Mouse (Mus musculus) cerebellum, adult 9-11 months (tissue): ENCODE data around the gene Crtc3.

Experiments used
- DNase-seq: peaks from one replicate; pipeline ENCODE4 v3.0.0; 2022

The Crtc3 gene

DNA sequence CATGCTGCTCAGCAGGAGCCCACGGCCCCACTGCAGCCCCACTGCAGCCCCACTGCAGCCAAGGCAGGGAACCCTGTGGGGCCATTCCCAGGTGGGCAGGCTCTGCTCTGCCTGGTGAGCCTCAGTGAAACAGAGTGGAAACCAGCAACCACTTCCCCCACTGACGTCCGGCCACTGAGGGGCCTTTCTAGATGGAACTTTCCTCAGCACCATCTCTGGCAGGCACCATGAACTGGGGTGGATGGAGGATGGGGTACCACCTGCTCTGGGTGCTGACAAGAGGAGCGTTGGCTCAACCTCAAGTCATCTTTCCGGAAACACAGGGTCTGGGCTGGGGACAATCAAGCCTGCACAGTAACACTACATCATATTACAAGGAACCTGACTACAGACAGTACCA is 90.8 kb downstream of the Crtc3 start:
- no peak for DNase-seq

DNA sequence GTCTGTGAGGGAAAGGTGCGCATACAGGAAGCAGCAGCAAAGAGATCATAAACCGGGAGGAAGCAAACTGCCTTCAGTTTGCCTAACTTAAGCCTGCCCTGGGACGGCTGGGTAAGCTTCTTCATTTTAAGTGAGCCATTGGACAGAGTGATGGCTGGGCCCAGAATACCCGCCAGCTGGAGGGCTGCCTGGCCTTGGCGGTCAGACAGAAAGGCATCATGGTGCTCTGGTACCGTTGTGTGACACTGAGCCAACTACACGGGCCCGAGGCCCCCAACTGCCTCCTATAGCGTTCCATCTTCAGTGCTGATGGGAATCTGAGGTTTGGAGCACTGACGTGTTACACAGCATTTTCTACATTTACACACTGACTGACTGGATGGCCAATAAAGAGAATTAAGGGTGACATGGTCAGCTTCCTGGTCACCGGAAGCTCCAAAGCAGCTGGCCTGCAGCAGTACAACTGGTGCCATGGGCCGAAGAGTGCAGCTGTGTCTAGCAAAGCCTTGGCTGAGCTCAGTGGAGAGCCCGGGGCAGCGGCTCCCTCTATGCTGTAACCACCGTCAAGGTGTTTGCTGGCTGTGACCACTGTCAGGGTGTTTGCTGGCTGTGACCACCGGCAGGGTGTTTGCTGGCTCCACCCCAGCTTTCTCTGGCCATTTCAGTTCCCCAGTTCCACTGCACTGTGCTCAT is 99.5 kb downstream of the Crtc3 start:
- peak; percentile 80 for DNase-seq

DNA sequence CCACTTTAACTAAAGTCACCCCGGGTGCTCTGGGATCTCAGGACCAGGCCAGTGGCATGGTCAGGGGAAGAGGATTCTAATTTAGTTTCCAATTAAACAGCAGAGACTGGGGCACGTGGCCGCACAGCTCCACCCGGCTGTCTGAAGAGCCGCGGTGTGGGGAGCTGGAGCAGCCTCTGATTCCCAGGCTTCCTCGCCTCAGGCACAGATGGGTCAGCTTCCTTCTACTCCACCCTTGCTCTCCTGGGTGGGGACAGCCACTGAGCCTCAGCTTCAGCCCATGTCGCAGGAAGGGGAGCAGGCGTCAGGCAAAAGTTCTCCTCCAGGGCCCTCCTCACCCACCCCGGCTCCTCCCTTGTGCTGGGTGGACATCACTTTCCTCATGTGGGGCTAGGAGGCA is 101.0 kb downstream of the Crtc3 start:
- peak; percentile 71 for DNase-seq

DNA sequence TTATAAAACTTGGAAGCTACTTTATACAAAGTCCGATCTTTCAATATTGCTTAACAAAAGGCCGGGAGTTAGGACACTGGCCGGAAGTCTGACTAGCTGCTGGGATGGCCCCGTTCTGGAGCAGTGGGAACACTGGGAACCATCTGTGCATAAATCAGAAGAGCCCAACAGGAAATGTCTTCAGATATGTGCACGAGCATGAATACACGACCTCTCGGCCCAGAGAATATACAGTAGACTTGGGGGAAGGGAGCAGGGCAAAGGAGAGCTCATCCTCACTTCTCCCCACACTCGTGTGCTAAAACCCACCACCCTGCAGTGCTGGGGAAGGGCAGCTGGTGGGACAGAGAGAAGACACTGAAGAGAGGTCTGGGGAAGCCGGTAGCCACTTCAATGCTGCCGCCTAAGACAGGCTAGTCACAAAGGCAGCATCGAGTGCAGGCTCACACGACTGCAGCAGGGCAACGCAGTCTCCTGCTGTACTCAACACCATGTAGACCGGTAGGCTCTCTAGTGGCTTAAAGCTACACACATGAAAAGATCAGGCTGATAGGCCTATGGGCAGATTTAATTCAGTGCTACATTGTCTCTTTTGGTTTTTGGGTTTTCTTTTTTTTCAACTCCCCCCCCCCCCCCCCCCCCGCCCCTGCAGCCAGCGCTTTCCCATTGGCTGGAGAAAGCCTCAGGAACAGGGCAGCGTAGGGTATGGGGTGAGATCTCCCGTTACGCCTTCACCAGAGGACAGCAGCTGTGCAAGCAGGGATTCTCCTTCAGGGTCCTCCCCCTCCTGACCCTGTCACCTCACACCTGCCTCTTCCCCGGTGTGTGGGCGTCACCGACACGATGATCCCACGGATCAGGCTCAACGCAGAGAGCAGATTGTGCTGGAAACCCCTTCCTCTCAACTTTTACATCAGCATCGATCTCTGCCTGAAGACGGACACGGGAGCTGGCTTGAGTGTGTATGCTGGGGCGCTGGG is 101.7 kb downstream of the Crtc3 start:
- peak; percentile 63 for DNase-seq

DNA sequence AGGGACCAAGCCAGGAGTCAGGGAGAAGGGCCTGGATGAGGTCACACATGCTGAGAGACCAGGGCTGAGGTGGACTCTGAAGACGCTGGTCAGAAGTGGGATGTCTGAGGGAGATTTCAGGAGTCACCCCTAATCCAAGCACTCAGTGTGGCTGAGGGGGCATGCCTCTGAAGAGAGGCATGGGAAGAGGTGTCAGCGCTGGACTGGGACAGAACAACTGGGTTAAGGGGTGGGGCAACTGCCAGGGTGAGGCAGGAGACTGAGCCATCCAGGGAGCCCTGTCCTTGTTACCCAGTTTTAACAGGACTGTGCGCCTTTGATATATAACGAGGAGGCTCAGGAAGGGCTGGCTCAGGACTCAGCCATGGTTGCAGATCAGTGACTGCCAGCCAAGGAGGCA is 102.5 kb downstream of the Crtc3 start:
- DNase-seq: peak; percentile 47

DNA sequence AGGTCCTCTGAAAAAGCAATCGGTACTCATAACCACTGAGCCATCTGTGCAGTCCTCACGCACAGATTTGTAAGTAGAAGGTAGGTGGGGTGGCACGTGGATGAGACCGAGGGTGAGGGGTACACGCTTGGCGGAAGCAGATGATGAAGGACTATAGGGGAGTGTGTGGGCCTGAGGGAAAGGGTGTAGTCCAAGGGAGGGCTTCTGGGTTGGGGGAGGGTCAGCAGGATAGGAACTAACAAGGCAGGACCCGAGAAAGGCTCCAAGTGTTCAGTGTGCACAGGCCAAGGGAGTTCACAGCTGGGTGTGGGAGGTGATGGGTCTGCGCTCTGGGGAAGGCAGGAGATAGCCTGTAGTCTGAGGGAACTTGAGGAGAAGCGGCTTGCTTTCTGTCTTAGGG is 103.3 kb downstream of the Crtc3 start:
- peak; percentile 39 for DNase-seq

DNA sequence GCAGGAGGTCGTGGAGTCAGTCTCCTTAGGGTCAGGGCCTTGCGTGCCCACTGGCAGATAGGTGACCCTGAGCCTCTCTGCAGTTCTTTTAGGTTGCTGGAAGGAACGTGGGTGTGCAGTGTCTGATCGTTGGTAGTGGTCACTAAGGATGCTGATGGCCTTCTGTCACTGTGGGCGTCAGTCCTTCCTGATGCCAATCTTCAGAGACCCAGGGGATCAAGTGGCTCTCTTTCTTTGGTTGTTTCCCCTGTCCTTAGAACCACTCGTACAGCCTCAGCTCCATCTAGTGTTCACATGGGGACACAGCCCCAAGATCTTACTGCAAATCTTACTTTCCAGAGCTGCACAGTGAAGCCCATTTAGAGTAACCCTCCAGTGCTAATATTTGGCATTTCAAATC is 104.7 kb downstream of the Crtc3 start:
- peak; percentile 63 for DNase-seq

DNA sequence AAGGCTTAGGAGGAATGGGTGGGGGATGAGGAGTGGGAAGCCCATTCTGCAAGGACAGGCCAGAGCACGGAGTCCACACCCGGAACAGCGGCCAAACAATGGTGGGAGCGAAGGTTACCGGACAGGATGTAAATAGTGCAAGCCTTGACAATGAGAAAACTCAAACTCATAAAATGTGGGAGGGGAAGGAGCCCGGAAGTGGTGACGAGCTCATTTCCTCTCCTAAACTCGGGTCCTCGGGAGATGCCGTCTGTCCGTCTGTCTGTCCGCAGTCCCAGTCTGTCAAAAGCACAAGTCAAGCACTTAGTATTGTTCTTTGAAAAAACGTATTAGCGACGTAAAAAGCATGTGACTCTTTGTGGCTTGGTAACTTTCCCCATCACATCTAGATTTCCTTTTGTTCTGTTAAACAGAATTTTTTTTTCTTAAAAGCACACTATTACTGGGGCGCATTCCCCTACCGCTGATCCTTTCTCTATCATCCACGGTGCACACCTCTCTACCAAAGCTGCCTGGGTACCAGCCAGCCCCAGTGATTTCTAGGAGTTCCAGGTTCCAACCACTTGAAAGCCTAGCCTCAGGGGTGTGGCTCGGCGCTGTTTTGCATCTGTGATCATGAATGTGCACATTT is 105.7 kb downstream of the Crtc3 start:
- no peak for DNase-seq

DNA sequence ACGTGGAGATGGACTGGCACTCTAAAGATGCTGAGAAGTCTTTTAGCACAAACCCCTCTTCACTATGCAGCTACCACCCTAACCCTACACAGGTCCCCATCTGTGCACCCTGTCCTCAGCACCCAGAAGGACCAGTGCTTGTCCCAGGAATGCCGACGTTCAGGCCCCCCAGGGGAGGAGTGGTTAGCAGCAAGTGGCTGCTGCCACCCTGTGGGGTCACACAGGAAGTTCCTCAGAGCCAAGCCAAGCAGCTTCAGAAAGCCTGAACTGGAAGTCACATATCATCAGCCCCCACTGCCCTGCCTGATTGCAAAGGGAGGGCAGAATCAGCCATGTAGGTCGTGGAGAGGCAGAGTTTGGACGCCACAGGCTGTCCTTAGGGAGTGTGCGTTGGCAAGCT is 108.3 kb downstream of the Crtc3 start:
- no peak for DNase-seq

DNA sequence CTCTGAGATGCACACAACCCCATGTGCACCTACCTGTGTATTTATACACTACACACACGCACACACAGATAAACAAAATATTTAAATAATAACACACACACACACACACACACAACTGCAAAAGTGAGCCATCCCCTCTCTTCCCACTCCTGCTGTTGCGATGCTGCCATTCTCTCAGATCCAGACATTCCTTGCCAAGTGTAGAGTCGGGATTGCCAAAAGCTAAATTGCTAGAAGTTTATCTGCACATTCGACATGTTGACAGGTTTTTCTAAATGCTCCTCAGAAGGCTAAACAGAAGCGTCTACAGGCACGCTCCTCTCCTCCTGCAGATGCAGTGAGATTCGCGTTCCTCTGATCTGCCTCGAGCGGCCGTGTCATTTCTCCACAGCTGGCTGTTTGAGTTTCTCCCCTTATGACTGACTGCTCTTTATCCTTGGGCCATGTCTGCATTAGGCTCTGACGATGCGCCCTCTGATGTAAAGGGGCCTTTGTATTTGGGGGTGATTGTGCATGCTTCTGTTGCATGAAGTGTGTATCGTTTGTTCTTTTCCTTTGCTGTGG is 111.2 kb downstream of the Crtc3 start:
- DNase-seq: no peak

DNA sequence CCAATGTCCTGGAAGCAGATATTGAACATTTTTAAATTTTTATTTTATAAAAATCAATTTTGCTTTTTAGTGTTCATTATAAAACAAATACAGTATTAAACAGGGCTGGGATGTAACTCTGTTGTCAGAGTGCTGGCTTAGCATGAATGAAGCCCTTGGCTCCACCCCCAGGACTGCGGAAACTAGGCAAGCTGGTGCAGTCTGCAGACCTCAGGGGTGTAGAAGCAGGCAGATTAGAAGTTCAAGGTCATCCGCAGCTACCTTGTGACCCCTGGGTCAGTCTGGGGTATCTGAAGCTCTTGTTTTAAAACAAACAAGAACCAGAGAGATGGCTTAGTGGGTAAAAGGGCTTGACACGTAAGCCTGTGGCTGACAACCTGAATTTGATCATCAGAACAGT is 112.1 kb downstream of the Crtc3 start:
- no peak for DNase-seq

DNA sequence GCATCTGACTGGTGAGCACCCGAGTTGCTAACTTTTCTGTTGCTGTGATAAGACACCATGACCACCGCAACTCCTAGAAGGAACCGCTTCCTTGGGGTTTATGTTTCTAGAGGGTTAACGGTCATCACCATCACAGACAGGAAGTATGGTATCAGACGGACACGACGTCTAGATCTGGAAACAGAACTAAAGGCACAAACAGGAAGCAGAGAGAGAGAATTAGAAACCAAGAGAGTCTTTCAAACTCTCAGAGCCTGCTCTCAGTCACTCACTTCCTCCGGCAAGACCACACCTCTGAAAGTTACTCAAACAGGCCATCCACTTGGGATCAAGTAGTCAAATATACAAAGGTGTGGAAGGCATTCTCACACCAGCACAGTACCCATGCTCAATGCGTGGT is 112.9 kb downstream of the Crtc3 start:
- DNase-seq: no peak

DNA sequence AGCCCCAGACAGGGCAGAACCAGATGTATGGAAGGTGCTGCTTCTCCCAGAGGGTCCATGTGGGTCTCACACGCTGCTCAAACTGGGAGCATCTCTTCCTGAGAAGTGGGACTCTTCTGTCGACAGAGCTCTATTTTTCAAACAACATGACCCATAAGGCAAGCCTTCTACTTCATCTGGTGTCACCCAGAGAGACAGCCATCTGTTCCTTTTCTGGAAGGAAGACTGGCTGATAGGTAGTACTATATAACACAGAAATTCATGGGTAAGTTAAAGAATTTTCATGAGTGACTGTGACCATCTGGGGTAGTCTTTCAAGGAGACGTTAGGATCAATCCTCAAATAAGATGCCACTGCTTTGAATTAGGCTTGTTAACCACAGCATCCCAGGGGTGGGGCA is 115.6 kb downstream of the Crtc3 start:
- DNase-seq: peak; percentile 30

DNA sequence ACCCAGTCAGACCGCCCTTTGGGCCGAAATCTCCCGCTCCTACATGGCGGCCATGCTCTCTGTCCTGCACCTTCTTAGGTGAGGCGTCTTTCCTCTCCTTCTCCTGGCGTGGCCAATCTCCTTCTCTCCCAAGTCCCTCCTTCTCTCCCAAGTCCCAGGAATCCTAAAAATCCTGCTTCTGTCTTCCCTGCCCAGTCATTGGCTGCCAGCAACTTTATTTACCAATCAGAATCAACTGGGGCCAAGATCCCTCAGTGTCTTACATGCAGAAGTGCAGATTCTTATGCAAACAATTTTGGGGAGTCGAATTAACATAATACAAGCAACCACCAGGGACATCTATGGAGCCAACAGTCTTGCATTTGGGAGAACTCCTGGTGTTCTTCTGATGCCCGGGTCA is 120.7 kb downstream of the Crtc3 start:
- DNase-seq: no peak

DNA sequence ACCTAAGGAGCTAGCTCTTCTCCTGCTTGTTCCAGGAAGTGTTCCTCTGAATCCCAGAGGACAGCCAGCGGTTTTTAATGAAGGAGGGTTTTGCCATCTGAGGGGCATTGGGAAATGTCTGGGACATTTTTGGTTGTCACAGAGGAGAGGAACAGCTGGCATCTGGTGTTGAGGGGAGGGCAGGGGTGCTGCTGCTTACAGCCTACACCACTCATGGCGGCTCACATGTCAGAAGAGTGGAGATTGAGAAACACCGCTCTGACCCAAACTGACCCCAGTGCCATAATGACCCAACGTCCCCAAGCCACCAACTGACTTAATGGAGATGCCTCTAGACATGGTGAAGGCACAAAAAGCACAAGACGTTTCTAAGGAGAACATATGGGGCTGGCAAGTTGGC is 126.7 kb downstream of the Crtc3 start:
- no peak for DNase-seq

DNA sequence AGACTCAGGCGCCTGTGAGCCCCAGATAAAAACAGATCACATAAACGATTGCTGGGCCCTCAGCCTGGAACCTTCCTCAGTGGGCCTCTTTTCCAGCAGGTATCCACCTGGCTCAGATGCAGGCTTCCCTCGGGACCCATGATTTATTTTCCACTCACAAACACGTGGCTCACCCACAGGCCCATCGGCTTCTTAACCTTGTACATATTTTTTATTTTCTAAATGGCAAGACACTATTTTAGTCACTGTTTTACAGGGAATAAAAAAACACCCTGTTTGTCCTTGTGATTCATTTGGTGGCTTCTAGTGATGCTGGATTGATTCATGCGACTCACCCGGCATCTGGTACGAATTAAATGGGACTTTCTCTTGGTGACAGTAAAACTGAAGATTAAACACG is 127.4 kb downstream of the Crtc3 start:
- no peak for DNase-seq

DNA sequence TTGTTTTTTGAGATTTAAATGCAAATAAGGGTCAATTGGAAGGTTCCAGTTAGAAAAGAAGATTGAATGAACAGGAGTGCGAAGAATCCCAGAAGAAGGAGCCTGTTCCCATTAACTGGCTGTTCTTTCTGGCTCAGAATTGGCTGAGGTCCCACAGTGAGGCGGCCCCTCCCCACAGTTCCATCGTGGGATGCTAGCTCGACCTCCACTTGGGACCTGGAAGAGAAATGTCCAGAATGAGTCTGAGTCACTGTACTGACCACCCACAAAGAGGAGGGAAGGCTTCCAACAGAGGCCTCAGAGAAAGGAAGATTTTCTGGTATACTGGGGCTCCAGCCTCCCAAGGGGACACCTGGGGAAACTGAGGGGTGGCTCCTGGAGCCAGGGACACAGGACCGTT is 130.1 kb downstream of the Crtc3 start:
- no peak for DNase-seq

DNA sequence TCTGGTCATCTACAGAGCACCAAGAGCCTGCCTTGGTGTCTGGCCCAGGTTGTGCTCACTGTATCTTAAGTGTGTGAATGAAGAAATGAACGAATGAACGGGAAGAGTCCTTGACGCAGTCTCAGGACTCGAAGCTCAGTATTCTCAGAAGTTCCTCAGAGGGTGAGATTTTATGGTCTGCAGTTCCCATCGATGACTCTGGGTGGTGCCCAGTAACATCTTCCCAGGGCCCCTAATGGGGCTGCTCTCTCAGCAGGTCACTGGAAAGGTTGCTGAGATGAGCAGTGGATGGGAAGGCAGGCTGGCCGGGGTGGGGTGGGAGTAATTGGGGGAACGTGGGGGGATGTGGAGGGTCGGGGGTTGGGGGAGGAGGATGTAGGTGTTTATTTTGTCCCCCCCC is 130.6 kb downstream of the Crtc3 start:
- no peak for DNase-seq

DNA sequence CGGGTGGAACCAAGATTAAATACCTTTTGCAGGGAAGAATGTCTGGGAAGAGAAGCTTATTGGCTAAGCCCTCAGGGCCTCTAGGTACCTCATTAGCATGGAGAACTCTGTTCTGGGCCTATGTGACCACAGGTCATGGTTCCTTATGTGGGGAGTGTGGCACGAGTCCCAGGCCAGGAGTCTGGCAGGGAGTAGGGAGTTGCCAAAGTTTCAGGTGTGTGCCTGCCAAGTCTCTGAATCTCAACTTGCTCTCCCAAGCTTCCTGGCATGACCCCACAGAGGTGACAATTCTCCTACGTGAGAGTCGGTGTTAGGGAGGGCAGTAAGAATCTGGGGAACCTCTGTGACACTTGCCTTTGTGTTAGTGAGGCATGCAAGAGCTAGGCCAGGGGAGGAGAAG is 131.5 kb downstream of the Crtc3 start:
- DNase-seq: no peak

DNA sequence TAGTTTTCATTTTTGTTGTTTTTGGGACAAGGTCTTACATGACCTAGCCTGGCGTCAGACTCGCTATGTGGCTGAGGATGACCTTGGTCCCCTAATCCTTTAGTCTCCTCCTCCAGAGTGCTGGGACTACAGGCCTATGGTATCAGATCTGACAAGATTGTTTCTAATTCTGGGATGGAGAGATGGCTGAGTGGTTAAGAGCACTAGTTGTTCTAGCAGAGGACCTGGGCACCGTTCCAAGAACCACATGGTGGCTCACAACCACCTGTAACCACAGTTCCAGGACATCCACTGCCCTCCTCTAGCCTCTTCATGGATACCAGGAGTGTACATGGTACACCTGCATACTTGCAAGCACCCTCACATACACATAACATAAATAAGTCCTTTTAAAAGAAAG is 132.5 kb downstream of the Crtc3 start:
- no peak for DNase-seq

DNA sequence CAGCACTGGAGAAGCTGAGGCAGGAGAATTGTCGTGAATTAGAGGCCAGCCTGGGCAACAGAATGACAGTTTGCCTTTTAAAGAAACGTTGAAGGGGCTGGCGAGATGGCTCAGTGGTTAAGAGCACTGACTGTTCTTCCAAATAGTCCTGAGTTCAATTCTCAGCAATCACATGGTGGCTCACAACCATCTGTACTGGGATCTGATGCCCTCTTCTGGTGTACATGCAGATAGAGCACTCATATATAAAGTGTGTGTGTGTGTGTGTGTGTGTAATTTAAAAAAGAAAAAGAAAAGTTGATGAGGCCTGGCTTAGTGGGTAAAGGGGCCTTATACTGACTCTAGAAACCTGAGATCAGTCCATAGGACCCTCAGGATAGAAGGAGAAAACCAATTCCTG is 133.5 kb downstream of the Crtc3 start:
- no peak for DNase-seq

DNA sequence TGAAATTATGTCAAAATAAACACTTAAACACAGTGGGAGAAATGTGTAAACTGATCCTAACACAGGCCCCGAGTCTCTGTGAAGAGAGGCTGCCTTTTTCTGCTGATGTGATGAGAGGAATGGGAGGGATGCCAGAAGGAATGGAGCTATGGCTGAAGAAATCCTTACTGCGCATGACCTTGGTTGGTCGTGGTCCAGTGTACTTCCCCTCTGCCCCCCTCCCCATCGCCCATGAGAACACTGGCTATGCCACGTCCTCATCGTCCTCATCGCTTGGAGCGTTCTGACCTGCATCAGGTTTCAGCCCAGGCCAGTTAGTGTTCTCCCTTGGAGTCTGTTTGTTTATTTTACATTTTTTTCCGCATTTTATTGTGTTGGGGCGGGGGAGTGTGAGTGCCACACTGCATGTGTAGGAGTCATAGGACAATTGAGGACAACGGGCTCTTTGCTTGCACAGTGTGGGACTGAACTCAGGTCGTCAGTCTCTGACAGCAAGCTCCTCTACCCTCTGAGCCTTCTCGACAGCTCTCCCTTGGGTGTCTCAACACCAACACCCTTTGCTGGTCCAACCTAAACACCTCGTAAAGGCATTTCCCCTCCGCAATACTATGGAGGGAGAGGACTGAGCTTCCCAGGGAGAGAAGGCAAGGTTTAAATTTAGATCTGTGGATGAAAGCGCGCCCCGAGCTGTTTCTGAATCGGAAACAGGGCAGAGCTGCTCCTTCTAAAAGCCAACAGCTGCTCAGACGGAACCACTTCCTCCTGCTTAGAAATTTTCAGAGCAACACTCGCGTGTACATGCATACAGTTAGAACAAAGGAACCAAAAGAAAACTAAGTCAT is 134.3 kb downstream of the Crtc3 start:
- no peak for DNase-seq
